Mouse (Mus musculus) forebrain, embryonic 11.5 days (tissue): ENCODE data around the gene Iqck. TPM values are rescaled to one million over a fixed set of nuclear protein-coding genes. Genes with fewer than 3 reads are reported as not detected.

Experiments
- ATAC-seq: fragments of 200-750 bp; cut with Nextera tagmentation; replicated peaks from 2 replicates; pipeline ENCODE4 v1.8.0; 2017; ENCODE audit warnings: moderate TSS enrichment; ENCODE audit not compliant: low FRiP score
- DNase-seq: peaks from one replicate; pipeline ENCODE4 v3.0.0-alpha.2; 2017; ENCODE audit warnings: low spot score
- H3K27ac ChIP-seq: fragments of 300-500 bp; sonication (generic); 2 replicates; pipeline ENCODE4 v1.5.1; 2014; ENCODE audit warnings: low read depth, low read length
- H3K27me3 ChIP-seq: fragments of 300-500 bp; sonication (generic); 2 replicates; pipeline ENCODE4 v1.6.1; 2014; ENCODE audit warnings: mild to moderate bottlenecking, low read length, mixed read lengths; ENCODE audit not compliant: control insufficient read depth, insufficient read depth
- H3K36me3 ChIP-seq: fragments of 300-500 bp; sonication (generic); 2 replicates; pipeline ENCODE4 v1.6.1; 2014; ENCODE audit warnings: mild to moderate bottlenecking, low read length, moderate library complexity, mixed read lengths; ENCODE audit not compliant: control insufficient read depth, insufficient read depth
- H3K4me1 ChIP-seq: fragments of 300-500 bp; sonication (generic); replicated peaks from 2 replicates; pipeline ENCODE4 v1.6.1; 2014; ENCODE audit warnings: low read length, mixed read lengths; ENCODE audit not compliant: control insufficient read depth, insufficient read depth
- H3K4me2 ChIP-seq: fragments of 300-500 bp; sonication (generic); 2 replicates; pipeline ENCODE4 v1.6.1; 2014; ENCODE audit warnings: low read depth, mild to moderate bottlenecking, low read length, moderate library complexity, mixed read lengths; ENCODE audit not compliant: severe bottlenecking
- H3K4me3 ChIP-seq: fragments of 300-500 bp; sonication (generic); 2 replicates; pipeline ENCODE4 v1.5.1; 2014; ENCODE audit warnings: low read depth, low read length
- H3K9ac ChIP-seq: fragments of 300-500 bp; sonication (generic); 2 replicates; pipeline ENCODE4 v1.6.1; 2014; ENCODE audit warnings: low read length
- H3K9me3 ChIP-seq: fragments of 300-500 bp; sonication (generic); 2 replicates; pipeline ENCODE4 v1.6.1; 2016; ENCODE audit warnings: low read length, mixed read lengths; ENCODE audit not compliant: control insufficient read depth
- WGBS: fragments of 180-500 bp; shearing (Covaris S2); extraction: QIAGEN DNeasy Blood & Tissue Kit; methylation state at CpG from one replicate; pipeline ENCODE4 v1.1.7; 2014; 5-methylcytosine and 5-hydroxymethylcytosine counted together
- polyA plus RNA-seq: library from polyadenylated mRNA; unstranded; fragments of >200 nt; fragmentation: Nextera tagmentation; extraction: Ambion mirVana; gene quantifications from 2 replicates; pipeline ENCODE4 v1.2.1, GENCODE M21; 2014

Iqck gene
- polyA plus RNA-seq, 1 experiment from 2014 or later = 2.8 TPM

- ATAC-seq (no peak), DNase-seq (no peak)
- Histone ChIP-seq H3K4me3 (no peak overlapping the region), H3K36me3 (no peaks in the 10 kb centered on the region), H3K4me1 (no peaks in the 10 kb centered on the region), H3K9ac (no peak overlapping the region), H3K4me2 (no peak overlapping the region), H3K27ac (no peak overlapping the region), H3K27me3 (no peaks in the 10 kb centered on the region), H3K9me3 (no peaks in the 10 kb centered on the region)
- 31% methylated on average over 2 of the region's 2 CpGs for WGBS
Observed at GRCm38 (mm10) chr7:118944884-118945283, 89.3 kb downstream of the Iqck start.

GRCm38 (mm10) chr7:118947241-118947640 is 91.7 kb downstream of the Iqck start:
- 67% methylated on average over 3 of the region's 3 CpGs for WGBS
- no peak for ATAC-seq
- Histone ChIP-seq H3K27me3 (no peaks in the 10 kb centered on the region), H3K27ac (no peak overlapping the region), H3K9me3 (no peaks in the 10 kb centered on the region), H3K4me3 (no peak overlapping the region), H3K9ac (no peak overlapping the region), H3K4me2 (no peak overlapping the region), H3K4me1 (no peaks in the 10 kb centered on the region), H3K36me3 (no peaks in the 10 kb centered on the region)
- DNase-seq = no peak

GRCm38 (mm10) chr7:118948677-118949282 is 93.2 kb downstream of the Iqck start:
- 60% methylated on average over 2 of the region's 2 CpGs for WGBS
- Histone ChIP-seq H3K27ac (no peak overlapping the region), H3K36me3 (no peaks in the 10 kb centered on the region), H3K4me1 (no peaks in the 10 kb centered on the region), H3K4me3 (no peak overlapping the region), H3K4me2 (no peak overlapping the region), H3K27me3 (no peaks in the 10 kb centered on the region), H3K9me3 (no peaks in the 10 kb centered on the region), H3K9ac (no peak overlapping the region)
- DNase-seq (no peak), ATAC-seq (no peak)

- DNase-seq (no peak), ATAC-seq (no peak)
- Histone ChIP-seq H3K4me2 (no peak overlapping the region), H3K9me3 (no peaks in the 10 kb centered on the region), H3K27me3 (no peaks in the 10 kb centered on the region), H3K4me3 (no peak overlapping the region), H3K36me3 (no peaks in the 10 kb centered on the region), H3K9ac (no peak overlapping the region), H3K27ac (no peak overlapping the region), H3K4me1 (no peaks in the 10 kb centered on the region)
- 86% methylated on average over 7 of the region's 7 CpGs for WGBS
Observed at GRCm38 (mm10) chr7:118949749-118950148, 94.2 kb downstream of the Iqck start.

- 64% methylated on average over 11 of the region's 11 CpGs for WGBS
- H3K27ac ChIP-seq = no peak overlapping the region
- no peaks in the 10 kb centered on the region for H3K27me3 ChIP-seq
- H3K4me3 ChIP-seq = no peak overlapping the region
- H3K9me3 ChIP-seq = no peaks in the 10 kb centered on the region
- no peak overlapping the region for H3K9ac ChIP-seq
- ATAC-seq (no peak), DNase-seq (no peak)
- no peak overlapping the region for H3K4me2 ChIP-seq
- no peaks in the 10 kb centered on the region for H3K36me3 ChIP-seq
- H3K4me1 ChIP-seq = no peaks in the 10 kb centered on the region
Observed at GRCm38 (mm10) chr7:118953626-118954282, 98.2 kb downstream of the Iqck start.

- Histone ChIP-seq H3K9me3 (no peaks in the 10 kb centered on the region), H3K4me1 (no peaks in the 10 kb centered on the region), H3K4me2 (no peak overlapping the region), H3K36me3 (no peaks in the 10 kb centered on the region), H3K4me3 (no peak overlapping the region), H3K27me3 (no peaks in the 10 kb centered on the region), H3K27ac (no peak overlapping the region), H3K9ac (no peak overlapping the region)
- WGBS = 85% methylated on average over 1 of the region's 1 CpGs
- DNase-seq (no peak), ATAC-seq (no peak)
Observed at GRCm38 (mm10) chr7:118954968-118955367, 99.4 kb downstream of the Iqck start.

- Histone ChIP-seq H3K4me3 (no peak overlapping the region), H3K4me2 (no peak overlapping the region), H3K4me1 (no peaks in the 10 kb centered on the region), H3K9ac (no peak overlapping the region), H3K27ac (no peak overlapping the region), H3K27me3 (no peaks in the 10 kb centered on the region), H3K36me3 (no peaks in the 10 kb centered on the region), H3K9me3 (no peaks in the 10 kb centered on the region)
- no peak for DNase-seq
- whole genome bisulfite sequencing = 79% methylated on average over 4 of the region's 4 CpGs
- no peak for ATAC-seq
Observed at GRCm38 (mm10) chr7:118956616-118957246, 101.2 kb downstream of the Iqck start.

- Histone ChIP-seq H3K36me3 (no peaks in the 10 kb centered on the region), H3K9me3 (no peaks in the 10 kb centered on the region), H3K9ac (no peak overlapping the region), H3K4me1 (no peaks in the 10 kb centered on the region), H3K27ac (no peak overlapping the region), H3K4me2 (no peak overlapping the region), H3K27me3 (no peaks in the 10 kb centered on the region), H3K4me3 (no peak overlapping the region)
- WGBS = 82% methylated on average over 7 of the region's 7 CpGs
- DNase-seq = no peak
- no peak for ATAC-seq
Observed at GRCm38 (mm10) chr7:118959209-118959608, 103.7 kb downstream of the Iqck start.
